Mouse (Mus musculus) ovary, postnatal 14 days (tissue): ENCODE data around the gene Chst15.

Source experiments
- DNase-seq: peaks from one replicate; pipeline ENCODE4 v3.0.0; 2022; ENCODE audit warnings: low spot score

Gene Chst15

DNA sequence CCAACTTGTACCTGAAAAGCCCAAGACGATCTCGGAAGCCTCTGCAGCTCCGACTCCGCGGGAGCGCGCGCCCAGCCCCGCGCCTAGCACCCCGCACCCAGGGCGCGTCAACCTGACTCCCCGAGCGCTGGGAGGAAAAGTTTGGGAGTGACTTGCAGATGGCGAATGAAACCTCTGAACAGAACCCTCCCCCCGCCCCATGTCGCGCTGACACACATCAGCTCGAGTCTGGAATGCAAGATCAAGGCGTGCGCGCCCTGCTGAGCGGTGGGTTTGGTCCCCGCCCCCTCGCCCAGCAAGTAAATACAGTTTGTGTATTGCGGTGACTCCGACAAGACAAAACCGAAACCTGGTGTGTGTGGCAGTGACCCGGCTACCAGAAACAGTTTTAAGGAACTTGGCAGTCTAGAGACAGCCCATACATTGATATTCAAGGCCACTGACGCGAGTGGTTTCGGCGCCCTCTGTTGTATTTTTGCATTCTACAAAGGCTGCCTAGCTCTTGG, at the start of gene Chst15:
Gene Chst15, minus strand, starts transcription at position 193 of the 506 bp plus-strand sequence.
- DNase-seq = peak; percentile 28

DNA sequence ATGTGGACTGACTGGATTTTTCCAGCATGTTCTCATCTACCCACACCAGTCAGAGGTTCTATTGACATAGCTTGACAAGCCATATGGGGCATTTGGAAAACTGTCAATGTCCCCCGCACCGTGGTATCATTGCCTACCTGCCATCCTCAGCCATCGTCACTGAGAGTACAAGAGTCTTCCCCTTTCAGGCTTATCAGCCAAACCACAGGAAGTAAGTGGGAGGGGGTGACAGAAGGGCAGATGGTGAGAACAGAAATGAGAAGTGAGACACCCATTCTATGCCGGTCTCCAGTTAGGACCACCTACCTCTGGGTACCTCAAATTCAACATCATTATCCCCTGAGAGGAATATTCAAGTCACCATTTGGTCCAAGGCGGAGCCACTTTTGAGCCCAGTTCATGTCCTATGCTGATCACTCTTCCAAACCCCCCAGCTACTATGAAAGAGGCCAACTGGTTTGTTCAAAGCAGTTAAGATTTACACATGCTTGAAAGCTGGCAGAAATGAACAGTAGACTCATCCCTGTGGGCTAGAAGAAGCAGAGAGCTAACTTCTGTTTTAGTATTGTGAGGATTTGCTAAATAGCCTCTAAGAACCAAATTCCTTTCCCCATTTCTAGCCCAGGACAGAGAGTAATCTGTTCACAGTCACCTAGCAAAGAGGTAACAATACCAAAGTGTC, 48.8 kb upstream of the Chst15 start:
- DNase-seq = no peak

DNA sequence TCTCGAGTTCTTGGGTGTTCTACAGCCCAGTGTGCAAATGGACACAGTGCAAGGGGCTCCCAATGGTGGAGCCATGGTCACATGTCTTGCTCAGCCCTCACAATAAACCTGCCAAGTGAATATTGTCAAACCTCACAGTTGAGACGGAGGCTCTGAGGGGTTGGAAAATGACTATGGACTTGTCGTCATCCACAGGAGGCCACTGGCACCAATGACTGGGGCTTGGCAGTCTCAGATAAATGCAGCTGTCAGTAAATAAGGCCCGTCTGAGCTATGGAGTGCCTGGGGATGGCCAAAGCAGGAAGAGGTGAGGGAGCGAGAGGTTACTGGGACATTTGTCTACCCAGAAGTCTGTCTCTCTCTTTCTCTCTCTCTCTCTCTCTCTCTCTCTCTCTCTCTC, 48.1 kb upstream of the Chst15 start:
- no peak for DNase-seq

GRCm38 (mm10) chr7:132364506-132364905, 47.5 kb upstream of the Chst15 start:
- DNase-seq = no peak

DNA sequence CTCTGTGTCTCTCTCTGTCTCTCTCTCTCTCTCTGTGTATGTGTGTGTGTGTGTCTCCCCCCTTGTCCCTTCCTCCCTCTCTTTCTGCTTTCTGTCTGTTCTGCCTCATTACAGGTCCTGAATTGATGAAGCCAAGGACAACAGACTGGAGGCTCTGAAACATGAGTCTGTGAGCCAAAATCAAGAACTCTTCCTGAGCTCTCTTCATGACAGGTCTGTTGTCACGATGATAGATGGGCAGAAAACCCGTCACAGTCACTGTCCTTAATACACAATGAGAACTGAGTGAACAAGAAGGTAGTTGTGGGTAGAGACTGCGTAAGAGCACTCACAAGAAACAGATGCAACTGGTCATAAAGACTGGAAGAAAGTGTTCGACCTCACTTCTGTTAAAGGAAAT, 43.3 kb upstream of the Chst15 start:
- no peak for DNase-seq

DNA sequence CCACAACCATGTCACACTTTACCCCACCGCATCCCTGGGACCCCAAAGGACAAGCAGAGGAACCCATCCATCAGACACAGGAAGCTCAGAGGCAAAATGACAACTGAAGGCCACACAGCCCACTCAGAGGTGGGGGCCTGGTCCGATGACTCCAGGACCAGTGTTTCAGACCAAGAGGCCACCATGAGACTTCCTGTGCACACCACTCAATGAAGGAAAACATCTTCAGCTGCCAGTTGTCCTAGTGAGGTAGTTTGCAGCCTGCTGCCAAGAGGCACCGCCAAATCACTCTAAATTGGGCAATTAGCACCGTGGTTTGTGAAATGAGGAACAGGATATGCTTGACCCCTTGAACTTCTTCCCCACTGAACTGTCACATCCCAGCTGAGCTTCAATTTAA, 41.7 kb upstream of the Chst15 start:
- no peak for DNase-seq

GRCm38 (mm10) chr7:132358250-132358649, 41.2 kb upstream of the Chst15 start:
- DNase-seq = no peak

DNA sequence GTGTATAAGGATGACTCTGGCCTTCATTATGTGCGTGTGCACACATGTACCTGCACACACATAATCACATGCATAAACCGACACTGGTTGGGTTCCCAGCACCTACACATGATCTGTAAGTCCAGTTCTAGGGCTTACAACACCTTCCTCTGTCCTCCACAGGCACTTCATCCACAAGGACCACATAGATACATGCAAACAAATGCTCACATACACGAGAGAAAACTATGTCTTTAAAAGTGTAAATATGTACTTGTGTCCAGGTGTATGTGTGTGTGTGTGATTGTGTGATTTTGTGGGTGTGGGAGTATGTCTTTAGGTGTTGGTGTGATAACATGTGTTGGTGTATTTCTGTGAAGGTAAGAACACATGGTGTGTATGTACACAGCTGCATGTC, 40.8 kb upstream of the Chst15 start:
- no peak for DNase-seq

- DNase-seq = no peak
Observed at GRCm38 (mm10) chr7:132356881-132357840, 40.1 kb upstream of the Chst15 start.

- DNase-seq = no peak
Observed at GRCm38 (mm10) chr7:132356185-132356584, 39.2 kb upstream of the Chst15 start.

- DNase-seq = no peak
Observed at GRCm38 (mm10) chr7:132355767-132356166, 38.7 kb upstream of the Chst15 start.

DNA sequence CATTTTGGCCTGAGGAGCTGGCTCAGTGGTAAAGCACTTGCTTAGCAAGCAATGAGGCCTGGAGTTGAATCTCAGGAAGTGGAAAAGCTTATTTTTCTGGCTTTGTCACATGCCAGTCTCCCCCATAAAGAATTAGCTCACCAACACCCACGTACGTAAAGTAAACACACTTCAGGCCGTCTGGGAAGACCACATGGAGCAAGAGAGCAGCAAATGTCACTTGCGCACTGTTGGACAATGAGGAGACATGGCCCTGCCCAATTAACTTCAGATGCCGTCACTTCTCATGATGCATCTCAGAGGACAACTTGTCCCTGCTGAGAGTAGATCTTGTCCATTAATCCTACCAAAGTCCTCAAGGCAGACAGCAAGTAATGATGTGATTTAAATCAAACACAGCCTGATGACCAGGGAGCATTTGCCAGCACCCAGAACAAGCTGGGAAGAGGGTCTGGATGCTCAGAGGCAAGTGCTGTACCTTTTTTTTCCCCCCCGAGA, 32.1 kb upstream of the Chst15 start:
- no peak for DNase-seq

- DNase-seq = no peak
Observed at GRCm38 (mm10) chr7:132347273-132348045, 30.4 kb upstream of the Chst15 start.

GRCm38 (mm10) chr7:132345526-132346070, 28.6 kb upstream of the Chst15 start:
- DNase-seq = no peak

DNA sequence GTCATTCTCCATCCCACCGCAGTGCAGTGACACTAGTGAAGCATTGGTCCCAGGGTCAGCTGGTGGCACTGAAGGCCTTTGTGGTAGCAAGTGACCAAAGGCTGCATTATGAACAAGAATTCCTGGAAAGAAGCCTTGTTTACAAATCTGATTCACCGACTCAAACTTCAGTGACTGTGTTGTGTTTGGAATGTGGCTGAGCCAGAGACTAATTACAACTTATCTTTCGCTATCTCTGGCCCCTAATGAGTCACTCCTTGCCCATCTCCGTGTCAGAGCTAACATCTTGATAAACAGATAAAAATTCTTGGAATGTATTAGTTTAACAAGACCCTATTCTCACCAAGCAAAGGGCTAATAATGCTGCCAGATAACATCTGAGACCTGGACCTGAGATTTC, 27.6 kb upstream of the Chst15 start:
- DNase-seq = no peak

DNA sequence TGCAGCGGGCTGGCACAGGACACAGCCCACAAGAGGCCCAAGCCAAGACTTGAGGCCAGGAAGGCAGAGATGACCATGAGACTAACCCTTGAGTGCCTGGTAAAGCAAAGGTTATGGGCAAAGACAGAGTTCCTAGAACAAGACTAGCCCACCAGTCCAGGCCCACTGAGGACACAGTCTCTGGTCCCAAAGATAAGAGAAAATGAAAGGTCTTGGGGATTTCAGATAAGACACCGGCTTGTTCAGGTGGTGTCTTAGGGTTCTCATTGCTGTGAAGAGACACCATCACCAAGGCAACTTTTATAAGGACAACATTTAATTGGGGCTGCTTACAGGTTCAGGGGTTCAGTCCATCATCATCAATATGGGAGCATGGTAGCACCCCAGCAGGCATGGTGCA, 26.9 kb upstream of the Chst15 start:
- no peak for DNase-seq

DNA sequence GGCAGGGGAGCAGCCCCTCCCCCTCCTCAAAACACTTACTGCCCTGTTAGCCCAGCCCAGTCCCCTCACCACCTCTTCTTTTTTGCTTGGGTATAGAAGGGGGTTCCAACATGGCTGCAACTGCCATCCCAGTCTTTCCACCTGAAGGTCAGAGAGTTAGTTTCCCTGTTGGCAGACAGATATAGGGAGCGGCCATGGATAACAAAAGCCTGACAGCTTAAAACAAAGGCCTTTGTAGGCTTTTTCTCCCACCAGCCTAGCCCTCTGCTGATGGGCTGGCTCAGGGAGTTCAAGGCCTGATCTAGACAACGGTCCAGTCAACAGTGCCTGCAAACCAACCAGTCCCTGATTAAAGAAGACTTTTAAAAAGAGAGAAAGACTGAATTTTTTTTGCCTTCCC, 26.1 kb upstream of the Chst15 start:
- no peak for DNase-seq

DNA sequence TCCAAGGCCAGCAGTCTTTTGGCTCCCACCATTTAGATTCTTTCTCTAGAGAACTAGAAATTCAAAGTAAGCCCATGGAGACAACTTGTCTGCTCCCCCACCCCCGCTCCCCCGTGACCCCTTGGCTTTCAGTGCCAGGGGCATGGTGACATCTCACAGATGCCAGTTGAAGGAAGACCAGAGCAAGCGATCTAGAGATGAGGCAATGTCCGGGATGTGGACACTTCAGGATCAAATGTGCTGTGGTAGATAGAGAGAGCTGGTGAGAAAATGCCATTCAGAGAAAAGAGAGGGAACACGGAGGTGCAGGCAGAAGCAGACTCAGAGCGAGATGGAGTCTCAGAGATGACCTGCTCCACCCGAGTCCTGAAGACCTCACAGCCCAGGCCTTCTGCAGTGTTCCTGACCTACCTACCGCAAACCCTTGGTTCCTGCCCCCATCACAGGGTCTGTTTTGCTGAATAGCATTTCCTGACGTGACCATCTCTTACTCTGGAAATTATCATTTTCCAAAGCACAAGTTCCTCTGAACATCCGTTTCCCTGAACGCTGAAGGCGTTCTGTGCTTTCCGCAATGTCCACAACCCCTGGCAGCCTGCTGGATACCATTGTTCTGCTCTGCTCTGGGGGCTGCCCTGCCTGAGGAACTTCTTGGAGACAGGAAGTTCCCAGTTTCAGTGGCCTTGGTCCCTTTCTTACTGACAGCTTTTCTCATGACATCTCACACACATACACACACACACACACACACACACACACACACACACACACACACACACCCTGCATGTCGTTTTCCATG, 22.2 kb upstream of the Chst15 start:
- DNase-seq = no peak

DNA sequence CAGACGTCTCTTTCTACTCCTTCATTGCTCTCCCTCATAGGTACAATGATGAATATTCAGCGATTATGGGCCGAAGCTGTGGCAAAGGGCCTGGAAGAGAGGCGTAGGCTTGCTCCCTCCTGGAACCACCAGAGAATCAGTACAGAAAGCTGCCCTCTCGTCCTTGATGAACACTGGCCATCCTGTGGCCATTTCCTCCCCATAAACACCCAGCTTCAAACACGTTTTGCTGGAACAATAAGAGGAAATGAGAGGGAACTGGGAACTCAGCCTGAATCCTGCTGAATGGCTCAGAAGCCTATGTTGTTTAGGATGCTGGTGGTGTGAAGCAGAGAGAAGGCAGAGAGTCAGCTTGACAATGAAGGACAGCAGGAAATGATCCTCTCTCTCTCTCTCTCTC, 21.3 kb upstream of the Chst15 start:
- DNase-seq = no peak

- no peak for DNase-seq
Observed at GRCm38 (mm10) chr7:132337268-132337917, 20.4 kb upstream of the Chst15 start.
